Mouse (Mus musculus): ENCODE measurements around the gene Cldn14.
"Not testable (repeated sequence)": the region's sequence is repeated elsewhere in the genome, so short reads cannot be mapped to it uniquely, and the experiment has no call there.

The Cldn14 gene

GRCm38 (mm10) chr16:94008737-94009136, at the start of gene Cldn14:
Gene Cldn14 (minus strand): TSS chr16:94008837.
- DNase-seq (ENCODE audit: low read depth): no peak

GRCm38 (mm10) chr16:94055576-94055975, 46.9 kb upstream of the Cldn14 start:
- DNase-seq (ENCODE audit: low read depth): no peak

- DNase-seq (ENCODE audit: low read depth): no peak
Measured at GRCm38 (mm10) chr16:94055176-94055575, 46.5 kb upstream of the Cldn14 start.

GRCm38 (mm10) chr16:94050368-94050767, 41.7 kb upstream of the Cldn14 start:
- DNase-seq (ENCODE audit: low read depth): no peak

- DNase-seq (ENCODE audit: low read depth): peak; percentile 5
Measured at GRCm38 (mm10) chr16:94044996-94045395, 36.4 kb upstream of the Cldn14 start.

DNA sequence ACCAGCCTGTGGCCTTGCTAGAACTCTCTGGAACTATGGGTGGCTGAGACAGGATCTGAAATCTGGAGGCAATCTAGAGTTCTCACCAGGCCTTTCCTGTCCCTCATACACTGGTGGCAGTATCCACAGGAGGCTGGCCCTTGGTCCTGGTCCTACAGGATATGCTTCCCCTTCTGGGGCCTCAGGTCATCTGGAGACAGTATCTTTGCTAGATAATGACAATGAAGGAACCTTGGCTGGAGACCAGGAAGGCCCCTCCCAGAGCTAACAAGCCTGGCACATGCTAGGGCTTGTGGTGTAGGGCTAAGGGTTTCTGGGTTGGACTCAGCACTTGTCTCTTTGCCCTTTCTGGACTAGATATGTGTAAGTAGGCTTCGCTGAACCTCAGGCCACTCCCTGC, 35.2 kb upstream of the Cldn14 start:
- no peak for DNase-seq (ENCODE audit: low read depth)

- DNase-seq (ENCODE audit: low read depth): no peak
Measured at GRCm38 (mm10) chr16:94041065-94041712, 32.6 kb upstream of the Cldn14 start.

- DNase-seq (ENCODE audit: low read depth): no peak
Measured at GRCm38 (mm10) chr16:94040485-94040884, 31.8 kb upstream of the Cldn14 start.

DNA sequence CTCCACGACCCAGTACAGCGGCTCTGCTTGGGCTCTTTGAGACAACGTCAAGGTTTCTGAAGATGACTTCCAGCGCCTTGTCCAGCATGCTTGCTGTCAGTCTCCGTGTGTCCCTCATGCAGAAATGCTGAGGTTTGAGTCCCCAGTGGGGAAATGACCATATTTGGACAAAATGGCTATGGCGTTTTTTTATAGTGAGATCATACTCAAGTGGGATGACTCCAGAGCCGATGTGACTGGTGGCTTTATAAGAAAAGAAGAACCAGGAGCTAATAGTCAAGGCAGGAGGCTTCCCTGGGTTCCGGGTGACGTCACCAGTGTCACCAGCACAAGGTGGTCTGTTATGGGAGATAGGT, 30.3 kb upstream of the Cldn14 start:
- no peak for DNase-seq (ENCODE audit: low read depth)

DNA sequence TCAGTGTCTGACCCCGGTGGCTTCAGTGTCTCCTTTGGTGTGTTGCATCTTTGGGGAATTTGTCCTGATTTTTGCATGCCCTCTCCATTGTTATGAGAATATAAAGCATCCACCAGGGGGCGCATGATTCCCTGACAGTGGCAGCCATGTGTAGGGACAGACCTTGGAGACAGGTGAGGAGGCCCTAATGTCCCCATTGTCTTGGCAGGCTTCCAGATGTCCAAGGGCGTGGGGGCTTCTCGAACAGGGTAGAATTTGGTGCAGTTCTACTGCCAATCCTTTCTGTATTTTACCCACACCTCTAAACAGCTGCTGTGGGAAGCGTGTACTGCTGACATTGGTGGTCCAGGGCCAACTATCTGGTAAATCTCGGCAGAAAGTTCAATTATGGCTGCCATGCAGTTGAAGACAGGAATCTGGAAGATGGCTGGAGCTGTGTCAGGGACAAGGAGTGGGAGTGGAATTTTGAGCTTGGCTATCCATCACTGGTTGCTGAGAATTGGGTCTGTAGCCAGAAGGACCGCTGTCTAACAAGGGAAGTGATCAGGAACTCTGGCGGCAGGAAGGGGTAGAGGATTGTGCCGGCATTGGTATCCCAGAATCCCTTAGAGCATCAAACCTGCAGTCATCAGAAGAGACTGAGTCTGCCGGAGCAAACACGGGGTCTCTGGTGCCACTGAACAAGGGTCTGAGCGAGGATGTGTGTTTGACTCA, 29.8 kb upstream of the Cldn14 start:
- peak; percentile 74 for DNase-seq (ENCODE audit: low read depth)

DNA sequence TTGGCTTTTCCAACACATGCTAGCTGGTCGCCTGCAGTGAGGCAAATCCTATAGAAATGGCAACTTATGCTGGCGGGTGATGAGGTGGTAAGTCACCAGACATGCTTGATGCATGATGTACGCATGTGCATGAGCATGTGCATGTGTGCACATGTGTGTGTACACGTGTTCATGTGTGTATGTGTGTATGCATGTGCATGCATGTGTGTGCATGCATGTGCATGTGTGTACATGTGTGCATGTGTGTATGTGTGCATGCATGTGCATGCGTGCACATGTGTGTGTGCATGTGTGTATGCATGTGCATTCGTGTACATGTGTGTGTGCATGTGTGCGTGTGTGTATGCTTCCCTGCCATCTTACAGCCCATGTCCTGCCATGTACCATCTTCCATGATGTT, 28.6 kb upstream of the Cldn14 start:
- no peak for DNase-seq (ENCODE audit: low read depth)

DNA sequence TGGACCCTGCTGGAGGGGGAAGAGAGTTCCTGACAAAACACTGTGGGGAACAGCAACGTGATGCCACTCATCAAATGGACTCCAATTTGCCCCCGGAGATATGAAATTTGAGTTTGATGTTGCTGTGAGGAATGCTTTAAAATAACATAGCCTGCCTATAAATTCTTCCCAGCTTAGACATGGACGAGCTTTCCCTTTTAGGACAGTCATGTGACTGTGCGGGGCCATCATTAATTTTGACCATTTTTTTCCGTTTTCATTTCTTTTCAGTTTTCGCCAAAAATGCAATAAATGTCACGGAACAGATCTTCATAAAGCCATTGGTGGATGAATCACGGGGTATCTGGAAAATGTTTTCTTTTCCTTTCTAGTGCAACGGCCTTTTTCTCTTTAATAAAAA, 25.5 kb upstream of the Cldn14 start:
- DNase-seq (ENCODE audit: low read depth): peak; percentile 28

- DNase-seq (ENCODE audit: low read depth): no peak
Measured at GRCm38 (mm10) chr16:94032270-94032669, 23.6 kb upstream of the Cldn14 start.

GRCm38 (mm10) chr16:94023352-94024280, 15.0 kb upstream of the Cldn14 start:
- DNase-seq (ENCODE audit: low read depth): no peak

DNA sequence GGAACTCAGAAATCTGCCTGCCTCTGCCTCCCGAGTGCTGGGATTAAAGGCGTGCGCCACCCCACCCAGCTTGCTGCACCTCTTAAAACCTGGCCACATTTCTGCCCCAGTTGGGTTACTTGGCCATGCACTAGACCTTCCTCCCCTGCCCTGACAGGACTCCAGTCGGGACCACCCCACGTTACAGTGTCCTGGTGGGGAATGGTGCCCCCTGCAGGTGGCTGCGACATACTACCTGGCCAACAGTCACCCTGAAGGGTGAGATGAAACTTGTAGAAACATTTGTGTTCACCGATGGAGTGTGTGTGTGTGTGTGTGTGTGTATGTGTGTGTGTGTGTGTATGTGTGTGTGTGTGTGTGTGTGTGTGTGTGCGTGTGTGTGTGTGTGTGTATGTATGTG, 11.1 kb upstream of the Cldn14 start:
- DNase-seq (ENCODE audit: low read depth): not testable (repeated sequence)

DNA sequence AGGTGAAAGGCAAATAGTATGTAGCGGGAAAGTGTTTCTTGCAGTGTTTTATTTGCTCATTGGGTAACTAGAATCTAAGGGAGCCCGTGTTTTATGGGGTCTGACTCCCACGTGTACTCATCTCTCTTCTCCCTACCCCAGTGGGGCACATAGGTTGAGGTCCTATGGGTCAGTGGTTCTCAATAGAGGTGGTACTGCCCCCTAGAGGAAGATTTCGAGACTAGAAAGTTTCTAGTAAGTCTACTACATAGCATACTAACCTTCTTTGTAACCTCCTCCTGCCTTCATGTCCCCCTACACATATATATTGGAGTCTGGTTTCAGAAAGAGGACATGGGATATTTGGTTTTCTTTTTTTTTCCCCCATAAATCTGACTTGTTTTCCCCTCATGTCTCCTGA, 9.3 kb upstream of the Cldn14 start:
- DNase-seq (ENCODE audit: low read depth): no peak

- no peak for DNase-seq (ENCODE audit: low read depth)
Measured at GRCm38 (mm10) chr16:94014489-94015096, 6.0 kb upstream of the Cldn14 start.

DNA sequence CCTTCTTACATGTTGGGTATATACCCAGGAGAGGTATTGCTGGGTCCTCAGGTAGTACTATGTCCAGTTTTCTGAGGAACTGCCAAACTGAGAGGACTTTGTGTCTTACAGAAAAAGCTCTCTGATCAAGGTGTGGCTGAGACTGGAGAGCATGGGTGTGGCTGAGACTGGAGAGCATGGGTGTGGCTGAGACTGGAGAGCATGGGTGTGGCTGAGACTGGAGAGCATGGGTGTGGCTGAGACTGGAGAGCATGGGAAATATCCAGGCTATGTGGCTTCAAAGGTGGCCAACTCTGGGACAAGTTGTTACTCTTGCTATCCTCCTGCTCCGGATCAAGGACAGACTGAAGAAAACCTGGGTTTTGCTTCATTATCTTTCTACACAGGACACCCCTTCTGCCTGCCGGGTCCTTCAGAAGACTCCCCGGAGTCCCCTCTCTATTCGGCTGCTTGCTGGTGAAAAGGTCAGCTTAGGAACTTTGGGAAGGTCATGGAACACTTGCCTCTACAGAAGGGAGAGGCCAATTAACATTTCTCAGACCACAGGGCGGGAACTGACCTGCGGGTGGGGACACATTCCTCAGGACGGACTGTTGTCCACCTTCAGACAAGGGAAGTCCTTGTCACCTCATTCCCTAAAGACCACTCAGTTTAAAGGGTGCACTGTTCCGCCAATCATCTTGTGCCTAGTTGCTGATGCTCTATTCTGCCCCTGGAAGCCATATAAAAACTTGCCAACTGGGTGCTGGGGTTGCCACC, 4.9 kb upstream of the Cldn14 start:
- DNase-seq (ENCODE audit: low read depth): not testable (repeated sequence)

DNA sequence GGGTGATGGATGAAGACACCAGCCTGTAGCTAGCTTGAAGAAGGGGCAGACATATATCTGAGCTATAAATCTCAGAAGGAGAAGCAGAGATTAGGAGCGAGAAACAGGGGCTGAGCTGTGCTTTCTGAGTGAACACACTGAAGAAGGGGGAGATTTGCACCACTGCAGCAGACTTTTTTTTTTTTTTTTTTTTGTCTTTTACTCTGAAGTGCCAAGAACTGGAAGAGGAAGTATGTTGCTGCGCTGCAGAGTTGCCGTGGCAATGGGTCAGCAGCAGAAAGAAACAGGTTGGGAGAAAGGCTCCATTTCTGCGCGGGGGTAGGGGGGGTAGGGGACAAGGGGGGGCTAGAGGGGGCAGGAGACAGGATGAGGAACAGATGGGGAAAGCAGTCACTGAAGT, 2.6 kb upstream of the Cldn14 start:
- no peak for DNase-seq (ENCODE audit: low read depth)

DNA sequence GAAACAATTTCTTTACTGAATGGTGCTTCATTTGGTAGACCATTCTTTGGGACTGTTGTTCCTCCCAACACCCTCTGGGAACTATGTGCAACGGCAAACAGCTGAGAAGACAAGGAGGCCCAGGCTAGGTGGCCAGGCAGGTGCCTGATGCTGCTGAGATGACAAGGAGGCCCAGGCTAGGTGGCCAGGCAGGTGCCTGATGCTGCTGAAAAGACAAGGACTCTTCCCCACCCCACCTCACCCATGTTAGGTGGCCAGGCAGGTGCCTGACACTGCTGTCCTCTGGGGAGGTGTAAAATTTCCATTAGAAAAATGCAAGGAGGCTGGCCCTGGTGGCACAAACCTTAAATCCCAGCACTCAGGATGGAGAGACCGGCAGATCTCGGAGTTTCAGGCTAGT, 2.0 kb upstream of the Cldn14 start:
- no peak for DNase-seq (ENCODE audit: low read depth)

GRCm38 (mm10) chr16:94010156-94010555, 1.5 kb upstream of the Cldn14 start:
- no peak for DNase-seq (ENCODE audit: low read depth)

DNA sequence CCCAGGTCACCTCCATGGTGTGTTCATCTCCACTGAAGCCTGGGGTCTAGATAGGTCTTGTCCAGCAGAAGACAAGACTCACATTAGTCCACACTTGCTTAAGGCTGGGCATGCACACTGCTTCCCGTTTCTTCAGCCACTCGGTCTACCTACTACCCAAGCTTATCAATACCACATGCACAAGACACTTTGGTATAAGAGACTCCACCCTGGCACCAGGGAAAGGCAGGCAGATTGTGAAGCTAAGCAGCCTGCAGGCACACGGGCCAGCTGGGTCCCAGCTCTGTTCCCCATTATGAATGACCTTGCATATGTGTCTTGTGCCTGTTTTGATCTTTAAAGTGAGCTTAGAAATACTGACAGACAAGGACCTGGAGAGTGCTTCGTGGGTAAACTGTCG, 719 bp upstream of the Cldn14 start:
- DNase-seq (ENCODE audit: low read depth): no peak

Data from NIH3T3 (cell line).